Mouse (Mus musculus) myocyte (in vitro differentiated cells): Measurements from ENCODE around the gene Gm20388.

Experiments
- CEBPB ChIP-seq: IDR thresholded peaks from 2 replicates; pipeline ENCODE4 v1.6.1; 2011; ENCODE audit warnings: mild to moderate bottlenecking, moderate library complexity; ENCODE audit not compliant: poor library complexity, insufficient read depth, severe bottlenecking
- E2F4 ChIP-seq: IDR thresholded peaks from one replicate; pipeline ENCODE4 v1.6.1; 2011; ENCODE audit warnings: mild to moderate bottlenecking, control low read depth, moderate library complexity; ENCODE audit not compliant: insufficient read depth
- MAX ChIP-seq: IDR thresholded peaks from one replicate; pipeline ENCODE4 v1.6.1; 2011; ENCODE audit warnings: low read depth, mild to moderate bottlenecking, control low read depth
- MYOG ChIP-seq, 3 experiments: IDR thresholded peaks; one replicate each; pipeline ENCODE4 v1.6.1; 2011; ENCODE audit warnings: control low read depth in 2 of 3, low read depth in 2 of 3, mild to moderate bottlenecking in 2 of 3; ENCODE audit not compliant: insufficient read length in 2 of 3, control insufficient read depth in 1 of 3, insufficient read depth in 1 of 3
- POLR2A ChIP-seq: IDR thresholded peaks from one replicate; pipeline ENCODE4 v1.6.1; 2011; ENCODE audit warnings: low read depth, mild to moderate bottlenecking, control low read depth, moderate library complexity; ENCODE audit not compliant: insufficient read length
- POLR2AphosphoS2 ChIP-seq: IDR thresholded peaks from one replicate; pipeline ENCODE4 v1.6.1; 2011; ENCODE audit warnings: low read depth, control low read depth; ENCODE audit not compliant: insufficient read length
- SRF ChIP-seq: IDR thresholded peaks from one replicate; pipeline ENCODE4 v1.6.1; 2011; ENCODE audit warnings: low read depth; ENCODE audit not compliant: control insufficient read depth, insufficient read length
- TCF12 ChIP-seq: IDR thresholded peaks from one replicate; pipeline ENCODE4 v1.6.1; 2011; ENCODE audit warnings: mild to moderate bottlenecking, control low read depth; ENCODE audit not compliant: poor library complexity, insufficient read depth, severe bottlenecking
- USF1 ChIP-seq: IDR thresholded peaks from one replicate; pipeline ENCODE4 v1.6.1; 2011; ENCODE audit warnings: low read depth, mild to moderate bottlenecking, control low read depth, moderate library complexity

GRCm38 (mm10) chr8:123536242-123536989, 3625.8 kb downstream of the Gm20388 start:
- TF ChIP-seq POLR2A, result no peak
- no peak for TF ChIP-seq TCF12
- no peak for TF ChIP-seq USF1
- TF ChIP-seq MAX, result no peak
- no peak for TF ChIP-seq POLR2AphosphoS2
- TF ChIP-seq MYOG (IDR thresholded peaks at IDR 0.05; ENCODE audit: control insufficient read depth in 1 of 3, insufficient read depth in 1 of 3, insufficient read length in 2 of 3, low read depth in 2 of 3), result no peak
- TF ChIP-seq SRF, result no peak
- TF ChIP-seq E2F4, result no peak
- no peak for TF ChIP-seq CEBPB
